Mouse (Mus musculus): ENCODE measurements around the gene Zfp804a. TPM values are rescaled to one million over a fixed set of nuclear protein-coding genes. Genes with fewer than 3 reads are reported as not detected.

Zfp804a gene
- total and polyA plus RNA-seq, 3 experiments = not detected

- no peaks in the 10 kb centered on the region for H3K4me1 ChIP-seq (ENCODE audit: control insufficient read depth in 1 of 2, insufficient read depth in 2 of 2)
- DNase-seq (ENCODE audit: extremely low read depth) = no peak
- H3K27ac ChIP-seq (ENCODE audit: insufficient read depth, low read depth) = no peak overlapping the region
- H3K9ac ChIP-seq (ENCODE audit: insufficient read depth, low read depth) = no peak overlapping the region
- no peaks in the 10 kb centered on the region for H3K27me3 ChIP-seq (replicated peaks)
- no peak overlapping the region for H3K4me2 ChIP-seq (ENCODE audit: insufficient read depth, low read depth, poor library complexity, severe bottlenecking)
- in situ Hi-C loops (cut with MboI; ENCODE audit: low pct_ligation_motif_present, low pct_unique_long_range_greater_than_20kb, low sequenced_read_pairs) = no loop called here
- no peaks in the 10 kb centered on the region for H3K36me3 ChIP-seq (replicated peaks in 1 of 2; ENCODE audit: control insufficient read depth in 1 of 2, insufficient read depth in 1 of 2, low read length in 1 of 2)
- no peaks in the 10 kb centered on the region for H3K9me3 ChIP-seq (replicated peaks; ENCODE audit: low read length)
- dilution Hi-C loops (cut with MboI; ENCODE audit: extremely low pct_ligation_motif_present, extremely low pct_unique_long_range_greater_than_20kb, low sequenced_read_pairs) = no loop called here
- H3K4me3 ChIP-seq (replicated peaks in 1 of 3; ENCODE audit: low read depth in 2 of 3, low read length in 2 of 3, poor library complexity in 1 of 3) = no peak overlapping the region
- TF ChIP-seq POLR2AphosphoS2 (IDR thresholded peaks at IDR 0.05; ENCODE audit: low read depth, low read length) = no peak
- TF ChIP-seq MAFK (IDR thresholded peaks at IDR 0.05; ENCODE audit: insufficient replicate concordance, low read length) = no peak
- TF ChIP-seq SIN3A (IDR thresholded peaks at IDR 0.05; ENCODE audit: low read length) = no peak
- TF ChIP-seq ZC3H11A (IDR thresholded peaks at IDR 0.05; ENCODE audit: low read depth, low read length) = no peak
- no peak for TF ChIP-seq BHLHE40 (IDR thresholded peaks at IDR 0.05; ENCODE audit: low read depth, low read length)
- no peak for TF ChIP-seq TCF12 (IDR thresholded peaks at IDR 0.05; ENCODE audit: low read depth, low read length)
- TF ChIP-seq KAT2A (IDR thresholded peaks at IDR 0.05; ENCODE audit: insufficient replicate concordance, low read length) = no peak
- no peak for TF ChIP-seq MEF2A (IDR thresholded peaks at IDR 0.05; ENCODE audit: borderline replicate concordance, low read depth, low read length)
- no peak for TF ChIP-seq TBP (conservative IDR thresholded peaks at IDR 0.05; ENCODE audit: low read depth, low read length)
- no peak for TF ChIP-seq MAX (IDR thresholded peaks at IDR 0.05; ENCODE audit: low read length)
- no peak for TF ChIP-seq NRF1 (IDR thresholded peaks at IDR 0.05; ENCODE audit: low read depth, low read length)
- no peak for TF ChIP-seq ELF1 (IDR thresholded peaks at IDR 0.05; ENCODE audit: low read depth, low read length)
- no peak for TF ChIP-seq ZKSCAN1 (IDR thresholded peaks at IDR 0.05; ENCODE audit: borderline replicate concordance, low read depth, low read length)
- no peak for TF ChIP-seq RCOR1 (conservative IDR thresholded peaks at IDR 0.05; ENCODE audit: low read depth, low read length)
- TF ChIP-seq CHD2 (IDR thresholded peaks at IDR 0.05; ENCODE audit: low read length) = no peak
- no peak for TF ChIP-seq JUN (IDR thresholded peaks at IDR 0.05; ENCODE audit: insufficient read depth, low read depth, low read length)
- TF ChIP-seq PAX5 (IDR thresholded peaks at IDR 0.05; ENCODE audit: low read length) = no peak
- TF ChIP-seq ETS1 (conservative IDR thresholded peaks at IDR 0.05; ENCODE audit: low read depth, low read length) = no peak
- TF ChIP-seq E2F4 (IDR thresholded peaks at IDR 0.05; ENCODE audit: insufficient replicate concordance, low read depth, low read length) = no peak
- no peak for TF ChIP-seq ZMIZ1 (IDR thresholded peaks at IDR 0.05; ENCODE audit: low read depth, low read length)
- H3K79me2 ChIP-seq (replicated peaks; ENCODE audit: control insufficient read depth, extremely low read depth, insufficient read depth, poor library complexity, severe bottlenecking) = no peaks in the 10 kb centered on the region
Measured at GRCm38 (mm10) chr2:82200616-82201015, 147.6 kb downstream of the Zfp804a start.

GRCm38 (mm10) chr2:82210605-82211004, 157.6 kb downstream of the Zfp804a start:
- Histone ChIP-seq H3K4me3 (replicated peaks in 1 of 3; ENCODE audit: low read depth in 2 of 3, low read length in 2 of 3, poor library complexity in 1 of 3) (no peak overlapping the region), H3K9ac (ENCODE audit: insufficient read depth, low read depth) (no peak overlapping the region), H3K4me1 (ENCODE audit: control insufficient read depth in 1 of 2, insufficient read depth in 2 of 2) (no peaks in the 10 kb centered on the region), H3K27ac (ENCODE audit: insufficient read depth, low read depth) (no peak overlapping the region), H3K4me2 (ENCODE audit: insufficient read depth, low read depth, poor library complexity, severe bottlenecking) (no peak overlapping the region), H3K9me3 (replicated peaks; ENCODE audit: low read length) (no peaks in the 10 kb centered on the region), H3K36me3 (replicated peaks in 1 of 2; ENCODE audit: control insufficient read depth in 1 of 2, insufficient read depth in 1 of 2, low read length in 1 of 2) (no peaks in the 10 kb centered on the region), H3K27me3 (replicated peaks) (no peaks in the 10 kb centered on the region), H3K79me2 (replicated peaks; ENCODE audit: control insufficient read depth, extremely low read depth, insufficient read depth, poor library complexity, severe bottlenecking) (no peaks in the 10 kb centered on the region)
- dilution Hi-C loops (cut with MboI; ENCODE audit: extremely low pct_ligation_motif_present, extremely low pct_unique_long_range_greater_than_20kb, low sequenced_read_pairs) (no loop called here), in situ Hi-C loops (cut with MboI; ENCODE audit: low pct_ligation_motif_present, low pct_unique_long_range_greater_than_20kb, low sequenced_read_pairs) (no loop called here)
- no peak for DNase-seq (ENCODE audit: extremely low read depth)
- TF ChIP-seq JUN (IDR thresholded peaks at IDR 0.05; ENCODE audit: insufficient read depth, low read depth, low read length) (no peak), POLR2A (IDR thresholded peaks at IDR 0.05; ENCODE audit: low read depth, low read length) (no peak), PAX5 (IDR thresholded peaks at IDR 0.05; ENCODE audit: low read length) (no peak)

Data from CH12.LX (cell line).